Mouse (Mus musculus) bone marrow macrophage, adult 2 months (primary cell): ENCODE data around the gene Anxa9. TPM values are rescaled to one million over a fixed set of nuclear protein-coding genes. Genes with fewer than 3 reads are reported as not detected.

Source experiments
- H3K27ac ChIP-seq: 2 replicates; pipeline ENCODE4 v1.5.1; 2012; ENCODE audit warnings: low read depth, low read length; ENCODE audit not compliant: insufficient read depth
- H3K4me1 ChIP-seq: 2 replicates; pipeline ENCODE4 v1.6.1; 2012; ENCODE audit warnings: low read length; ENCODE audit not compliant: control insufficient read depth, insufficient read depth
- H3K4me3 ChIP-seq: 2 replicates; pipeline ENCODE4 v1.5.1; 2012; ENCODE audit warnings: mild to moderate bottlenecking, low read length, moderate library complexity; ENCODE audit not compliant: insufficient read depth
- CTCF ChIP-seq: IDR thresholded peaks from 2 replicates; pipeline ENCODE4 v1.5.1; 2012; ENCODE audit warnings: low read depth, mild to moderate bottlenecking, low read length, moderate library complexity
- POLR2A ChIP-seq: IDR thresholded peaks from 2 replicates; pipeline ENCODE4 v1.6.1; 2012; ENCODE audit warnings: mild to moderate bottlenecking, low read depth, low read length, borderline replicate concordance
- polyA plus RNA-seq: library from polyadenylated mRNA; stranded (reverse); fragments of >200 nt; gene quantifications from 2 replicates; pipeline ENCODE4 v1.2.4, GENCODE M21; 2012; ENCODE audit not compliant: missing spikeins, insufficient read depth, insufficient read length

The Anxa9 gene
- polyA plus RNA-seq, 1 experiment, result 11.1 TPM

DNA sequence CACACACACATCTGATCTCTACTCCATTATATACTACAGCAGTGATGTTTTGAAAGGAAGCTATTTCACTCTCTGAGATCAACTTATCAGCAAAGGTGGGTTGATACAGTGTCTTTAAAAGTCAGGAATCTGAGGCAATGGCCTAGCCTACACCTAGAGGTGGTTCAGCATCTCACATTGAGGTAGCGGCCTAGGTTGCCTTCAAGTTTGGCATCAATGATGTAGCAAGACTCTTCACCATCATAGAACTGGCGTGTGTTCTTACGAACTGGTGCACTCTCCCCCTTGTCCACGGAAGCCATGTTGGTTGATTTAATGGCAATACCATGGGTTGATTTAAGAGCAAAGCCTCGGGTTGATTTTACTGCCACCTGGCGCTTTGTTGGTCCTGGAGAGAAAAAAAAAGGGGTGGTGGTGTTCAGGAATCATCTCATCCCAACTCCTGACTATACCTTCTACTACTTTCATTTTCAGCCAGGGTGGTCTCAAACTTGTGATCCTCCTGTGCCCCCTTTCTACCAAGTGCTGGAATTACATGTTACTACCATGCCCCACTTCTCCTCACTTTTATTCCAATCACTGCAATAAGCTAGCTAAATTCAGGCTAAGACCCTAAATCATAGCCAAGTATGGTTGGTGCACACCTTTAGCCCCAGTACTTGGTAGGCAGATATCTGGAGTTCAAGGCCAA, 17.6 kb upstream of the Anxa9 start:
- no peak overlapping the region for H3K4me3 ChIP-seq
- no peaks in the 10 kb centered on the region for H3K4me1 ChIP-seq
- TF ChIP-seq CTCF (no peak), POLR2A (no peak)
- no peak overlapping the region for H3K27ac ChIP-seq

DNA sequence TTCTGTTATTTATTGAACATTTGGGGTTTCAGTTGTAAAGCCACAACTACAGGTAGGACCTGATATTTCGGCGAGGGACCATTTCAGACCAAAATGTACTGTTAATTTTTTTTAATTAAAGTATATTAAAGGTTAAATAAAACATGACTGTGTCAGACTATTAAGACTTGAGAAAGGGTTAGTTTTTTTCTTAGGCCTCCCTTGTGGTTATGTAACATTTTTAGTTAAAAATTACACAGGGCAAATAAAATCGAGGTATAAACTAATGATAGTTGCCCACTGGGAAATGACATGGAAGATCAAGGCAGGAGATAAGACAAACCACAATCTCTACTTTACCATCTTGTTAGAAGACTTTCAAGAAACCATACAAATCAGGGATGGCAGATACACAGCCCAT, 16.5 kb upstream of the Anxa9 start:
- Histone ChIP-seq H3K27ac (no peak overlapping the region), H3K4me3 (no peak overlapping the region), H3K4me1 (peaks cover 9% of the 10 kb centered on the region)
- TF ChIP-seq CTCF (no peak), POLR2A (no peak)

DNA sequence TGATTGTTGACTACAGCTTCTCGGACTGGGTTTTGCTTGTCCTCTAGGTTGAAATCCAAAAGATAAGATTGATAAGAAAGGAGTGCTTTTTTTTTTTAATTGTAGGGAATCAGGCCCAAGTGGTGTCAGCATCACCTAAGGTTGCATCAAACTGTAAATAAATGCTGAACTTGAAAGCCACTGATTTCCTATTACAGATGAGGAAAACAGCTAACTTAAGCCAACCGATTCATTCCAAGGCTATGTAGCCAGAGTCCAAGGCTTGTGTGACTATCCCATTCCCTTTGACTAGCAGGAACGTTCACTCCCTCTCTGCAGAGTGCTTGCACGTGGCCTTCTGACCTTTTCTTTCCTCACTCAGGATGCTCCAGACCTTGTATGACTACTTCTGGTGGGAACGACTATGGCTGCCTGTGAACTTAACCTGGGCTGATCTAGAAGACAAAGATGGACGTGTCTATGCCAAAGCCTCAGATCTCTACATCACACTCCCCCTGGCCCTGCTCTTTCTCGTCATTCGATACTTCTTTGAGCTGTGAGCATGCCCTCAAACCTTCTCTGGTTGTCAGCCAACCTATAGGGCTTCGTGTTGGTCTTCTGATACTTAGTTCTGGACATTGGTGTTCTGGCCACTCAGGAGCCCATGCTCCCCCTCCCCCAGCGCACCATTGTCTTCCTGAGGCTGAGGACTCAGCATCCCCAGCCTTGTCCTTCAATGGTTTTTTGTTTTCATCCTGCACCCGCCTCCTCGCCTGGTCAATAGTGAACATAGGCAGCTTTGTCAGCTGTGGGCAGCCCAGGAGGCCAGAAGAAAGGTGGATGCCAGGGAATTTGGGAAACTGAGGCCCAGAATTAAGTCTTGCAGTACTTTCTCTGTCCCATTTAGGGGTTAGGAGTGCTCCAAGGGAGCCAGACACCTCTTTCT, 13.0 kb upstream of the Anxa9 start:
- TF ChIP-seq CTCF, result no peak
- TF ChIP-seq POLR2A, result no peak
- H3K4me1 ChIP-seq, result peaks cover 24% of the 10 kb centered on the region
- H3K4me3 ChIP-seq, result no peak overlapping the region
- no peak overlapping the region for H3K27ac ChIP-seq

DNA sequence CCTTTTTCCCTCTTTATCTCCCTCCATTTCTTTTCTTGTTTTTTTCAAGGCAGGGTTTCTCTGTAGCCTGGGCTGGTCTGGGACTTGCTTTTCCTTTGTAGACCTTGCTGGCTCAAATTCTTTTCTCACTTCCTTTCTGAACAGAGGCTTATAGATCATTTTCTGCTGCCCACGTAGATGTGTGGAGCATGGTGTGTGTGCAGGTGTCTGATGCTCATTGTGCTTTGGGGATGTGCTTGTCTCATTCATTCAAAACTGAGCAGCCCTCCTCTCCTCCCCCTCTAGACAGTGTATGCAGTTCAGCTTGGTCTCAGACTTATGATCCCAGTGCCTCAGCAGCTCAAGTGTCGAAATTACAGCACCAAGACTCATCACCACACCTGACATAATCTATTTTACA, 12.1 kb upstream of the Anxa9 start:
- TF ChIP-seq CTCF (no peak), POLR2A (no peak)
- no peak overlapping the region for H3K4me3 ChIP-seq
- H3K27ac ChIP-seq, result peak overlapping the region; percentile 4; the same call in 1 of the 2 replicates
- peaks cover 24% of the 10 kb centered on the region for H3K4me1 ChIP-seq

DNA sequence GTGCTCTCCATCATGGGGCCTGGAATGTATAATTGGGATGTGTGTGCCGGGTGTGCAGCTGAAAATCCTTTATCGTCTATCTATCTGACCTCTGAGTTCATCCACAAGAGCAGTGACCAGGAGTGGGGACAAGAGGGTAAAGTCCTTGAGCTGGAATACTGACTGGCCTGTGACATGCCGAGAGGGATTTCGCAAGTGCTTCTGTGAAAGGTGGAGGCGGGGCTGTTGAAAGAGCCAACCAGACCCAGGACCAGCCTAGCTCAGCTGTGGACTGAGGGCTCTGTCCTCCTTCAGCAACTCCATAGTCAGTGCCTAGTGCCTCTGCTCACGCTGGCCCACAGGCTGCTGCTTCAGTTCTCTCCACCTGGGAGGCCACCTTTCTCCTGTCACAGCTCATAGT, 11.6 kb upstream of the Anxa9 start:
- Histone ChIP-seq H3K4me3 (no peak overlapping the region), H3K27ac (peak overlapping the region; percentile 4; the same call in 1 of the 2 replicates), H3K4me1 (peaks cover 28% of the 10 kb centered on the region)
- TF ChIP-seq CTCF (no peak), POLR2A (no peak)

DNA sequence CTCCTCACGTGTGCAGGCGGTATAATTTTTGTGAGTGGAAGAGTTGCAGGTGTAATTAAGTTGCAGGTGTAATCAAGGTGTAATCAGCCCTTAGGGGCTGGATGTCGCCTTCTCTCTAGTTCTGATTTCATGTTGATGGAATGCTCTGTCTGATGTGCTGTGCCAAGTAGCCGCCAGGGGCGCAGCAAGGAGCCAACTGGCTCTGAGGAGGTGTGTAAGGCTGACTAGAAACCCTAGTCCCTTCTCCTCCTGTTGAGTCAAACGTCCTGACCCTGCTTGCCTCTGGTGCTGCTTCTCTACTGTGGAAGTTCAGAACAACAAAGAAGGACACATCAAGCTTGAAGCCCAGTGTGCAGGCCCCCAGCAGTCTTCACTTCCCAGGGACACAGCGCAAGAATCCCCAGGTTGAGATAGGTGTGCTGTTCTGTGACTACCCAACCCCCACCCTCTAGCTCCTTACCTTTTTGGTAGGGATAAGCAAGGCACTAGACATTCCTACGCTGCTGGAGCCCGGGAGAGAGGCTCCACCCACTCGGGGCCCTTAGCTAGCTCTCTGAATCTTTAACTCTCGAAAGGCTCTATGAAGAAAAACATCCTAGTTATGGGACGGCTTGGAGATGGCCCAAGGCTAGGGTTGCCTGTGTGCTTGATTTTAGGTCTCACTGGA, 10.6 kb upstream of the Anxa9 start:
- TF ChIP-seq CTCF (peak; percentile 17; the same call in 1 of the 2 replicates), POLR2A (no peak)
- Histone ChIP-seq H3K4me3 (0 out of 2 replicates have a peak overlapping the region, but pooled peaks have one; percentile 9), H3K27ac (no peak overlapping the region), H3K4me1 (peaks cover 32% of the 10 kb centered on the region)

DNA sequence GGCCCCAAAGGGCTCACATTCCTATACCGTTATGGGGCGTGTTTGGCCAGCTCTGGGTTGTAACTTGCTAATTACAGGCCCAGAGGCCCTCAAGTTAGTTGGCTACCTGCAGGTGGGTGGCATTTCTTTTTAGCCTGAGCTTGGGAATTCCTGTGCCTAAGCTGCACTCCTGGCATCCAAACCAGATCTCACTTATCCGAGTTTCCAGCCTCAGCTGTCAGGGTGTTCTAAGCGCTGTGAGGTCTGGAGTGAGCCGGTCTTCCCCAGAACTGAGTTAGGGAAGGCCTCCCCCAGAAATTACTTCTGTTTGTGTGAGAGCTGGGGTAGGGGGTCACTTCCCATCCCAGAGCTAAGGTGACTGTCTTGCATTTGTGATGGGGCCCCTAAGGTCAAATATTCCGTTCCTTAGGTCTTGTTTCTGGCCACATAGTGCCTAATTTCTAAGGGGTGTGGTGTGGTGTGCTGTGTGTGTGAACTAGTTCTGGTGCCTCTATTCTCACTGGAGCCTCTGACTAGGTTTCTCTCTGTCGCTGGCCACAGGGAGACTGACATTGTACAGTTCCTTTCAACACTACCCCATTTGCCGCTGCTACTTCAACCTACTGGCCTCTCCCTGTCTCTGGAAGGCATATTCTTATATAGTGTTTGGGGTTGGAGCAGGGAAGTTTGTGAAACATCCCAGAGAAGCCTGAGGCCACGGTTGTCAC, 9.0 kb upstream of the Anxa9 start:
- peaks cover 42% of the 10 kb centered on the region for H3K4me1 ChIP-seq

DNA sequence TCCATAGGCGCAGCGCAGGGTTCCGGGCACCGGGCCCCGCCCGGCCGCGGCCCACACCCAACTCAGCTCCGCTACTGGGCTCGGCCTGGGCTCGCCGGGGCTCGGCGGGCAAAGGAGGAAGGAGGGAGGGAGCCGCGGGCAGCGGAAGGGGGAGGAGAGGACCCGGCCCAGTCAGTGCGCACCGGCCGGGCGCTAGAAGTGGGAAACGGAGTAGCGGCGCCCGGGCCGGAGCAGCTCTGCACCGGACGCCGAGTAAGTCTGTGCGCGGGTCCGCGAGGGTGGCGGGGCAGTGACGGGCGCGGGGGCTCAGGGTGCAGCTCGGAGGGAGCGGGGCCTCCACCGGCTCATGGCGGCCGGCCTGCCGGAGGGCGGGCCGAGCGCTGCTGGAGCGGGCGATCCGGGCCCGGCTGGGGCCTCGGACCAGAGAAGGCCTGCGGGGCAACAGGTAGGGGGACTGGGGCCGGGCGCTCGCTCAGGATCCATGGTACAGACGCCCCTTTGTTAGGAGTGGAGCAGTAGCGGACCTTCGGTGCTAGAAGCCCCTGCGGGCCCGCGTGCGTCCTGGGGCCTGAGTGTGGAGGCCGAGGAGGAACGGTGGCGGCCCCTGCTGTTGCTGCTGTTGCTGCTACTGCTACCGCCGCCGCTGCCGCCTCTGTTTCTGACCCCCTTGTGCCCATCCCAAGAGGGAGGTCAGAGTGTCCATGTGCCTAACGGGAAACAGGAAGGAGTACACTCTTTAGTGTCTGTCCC, 8.3 kb upstream of the Anxa9 start:
- Histone ChIP-seq H3K4me3 (peak overlapping the region; percentile 84), H3K4me1 (peaks cover 42% of the 10 kb centered on the region), H3K27ac (peak overlapping the region; percentile 85)
- TF ChIP-seq POLR2A (no peak), CTCF (0 out of 2 replicates have a peak, but pooled peaks have one; percentile 14)

More for the DNA sequence above, 9.0 kb upstream of the Anxa9 start:
- TF ChIP-seq POLR2A (no peak), CTCF (no peak)
- peak overlapping the region; percentile 85 for H3K27ac ChIP-seq
- peak overlapping the region; percentile 84 for H3K4me3 ChIP-seq
